Mouse (Mus musculus) ES-Bruce4 (cell line): Measurements from ENCODE around the gene Ifit2. TPM values are rescaled to one million over a fixed set of nuclear protein-coding genes. Genes with fewer than 3 reads are reported as not detected.

ENCODE experiments used
- H3K27ac ChIP-seq: 2 replicates; pipeline ENCODE4 v1.5.1; 2012; ENCODE audit warnings: low read length, inconsistent platforms; ENCODE audit not compliant: insufficient read depth
- H3K27me3 ChIP-seq: 2 replicates; pipeline ENCODE4 v1.6.1; 2012; ENCODE audit warnings: mild to moderate bottlenecking, low read length, inconsistent platforms; ENCODE audit not compliant: control insufficient read depth, poor library complexity, insufficient read depth, severe bottlenecking
- H3K36me3 ChIP-seq: 2 replicates; pipeline ENCODE4 v1.6.1; 2012; ENCODE audit warnings: inconsistent platforms, mild to moderate bottlenecking, low read length, moderate library complexity; ENCODE audit not compliant: control insufficient read depth, poor library complexity, insufficient read depth, severe bottlenecking
- H3K4me1 ChIP-seq: one replicate; pipeline ENCODE4 v1.8.1; 2011; ENCODE audit warnings: low read length; ENCODE audit not compliant: control insufficient read depth, insufficient read depth
- H3K4me3 ChIP-seq: 2 replicates; pipeline ENCODE4 v1.5.1; 2011; ENCODE audit warnings: low read depth, mild to moderate bottlenecking, low read length
- H3K9ac ChIP-seq: 2 replicates; pipeline ENCODE4 v1.6.1; 2012; ENCODE audit warnings: low read depth, mild to moderate bottlenecking, inconsistent platforms; ENCODE audit not compliant: poor library complexity, severe bottlenecking
- H3K9me3 ChIP-seq: replicated peaks from 2 replicates; pipeline ENCODE4 v1.6.1; 2012; ENCODE audit warnings: mild to moderate bottlenecking, low read length, inconsistent platforms; ENCODE audit not compliant: control insufficient read depth, poor library complexity, insufficient read depth, severe bottlenecking
- CTCF ChIP-seq: IDR thresholded peaks from one replicate; pipeline ENCODE4 v1.8.1; 2011; ENCODE audit warnings: low read depth, low read length
- EP300 ChIP-seq: IDR thresholded peaks from 2 replicates; pipeline ENCODE4 v1.6.1; 2011; ENCODE audit warnings: low read depth, low read length; ENCODE audit not compliant: insufficient read depth
- POLR2A ChIP-seq: IDR thresholded peaks from one replicate; pipeline ENCODE4 v1.8.1; 2011; ENCODE audit warnings: low read length; ENCODE audit not compliant: insufficient read depth
- polyA plus RNA-seq: library from polyadenylated mRNA; stranded (reverse); fragments of >200 nt; gene quantifications from 2 replicates; pipeline ENCODE4 v1.2.4, GENCODE M21; 2011; ENCODE audit warnings: low read depth; ENCODE audit not compliant: missing spikeins, insufficient read depth, insufficient read length

The Ifit2 gene
- polyA plus RNA-seq, 1 experiment = 1.9 TPM

- Histone ChIP-seq H3K36me3 (no peaks in the 10 kb centered on the region), H3K27ac (no peak overlapping the region), H3K4me3 (no peak overlapping the region), H3K9ac (no peak overlapping the region), H3K27me3 (no peaks in the 10 kb centered on the region), H3K9me3 (no peaks in the 10 kb centered on the region), H3K4me1 (peaks cover 2% of the 10 kb centered on the region)
- TF ChIP-seq EP300 (no peak), CTCF (no peak), POLR2A (no peak)
These were observed 29.1 kb upstream of the Ifit2 start for GRCm38 (mm10) chr19:34521361-34521760.

GRCm38 (mm10) chr19:34521978-34522377, 28.5 kb upstream of the Ifit2 start:
- Histone ChIP-seq H3K36me3 (no peaks in the 10 kb centered on the region), H3K27me3 (no peaks in the 10 kb centered on the region), H3K9ac (no peak overlapping the region), H3K4me1 (peaks cover 2% of the 10 kb centered on the region), H3K9me3 (no peaks in the 10 kb centered on the region), H3K4me3 (no peak overlapping the region), H3K27ac (no peak overlapping the region)
- TF ChIP-seq CTCF (no peak), EP300 (no peak), POLR2A (no peak)

GRCm38 (mm10) chr19:34523106-34523725, 27.3 kb upstream of the Ifit2 start:
- no peak overlapping the region for H3K9ac ChIP-seq
- no peak overlapping the region for H3K27ac ChIP-seq
- no peaks in the 10 kb centered on the region for H3K36me3 ChIP-seq
- H3K4me1 ChIP-seq = peaks cover 2% of the 10 kb centered on the region
- H3K27me3 ChIP-seq = no peaks in the 10 kb centered on the region
- TF ChIP-seq CTCF = no peak
- TF ChIP-seq POLR2A = no peak
- no peak for TF ChIP-seq EP300
- no peaks in the 10 kb centered on the region for H3K9me3 ChIP-seq
- H3K4me3 ChIP-seq = no peak overlapping the region

GRCm38 (mm10) chr19:34524646-34525045, 25.8 kb upstream of the Ifit2 start:
- TF ChIP-seq EP300 = no peak
- TF ChIP-seq CTCF = no peak
- TF ChIP-seq POLR2A = no peak
- Histone ChIP-seq H3K4me1 (peaks cover 2% of the 10 kb centered on the region), H3K27ac (no peak overlapping the region), H3K36me3 (no peaks in the 10 kb centered on the region), H3K9ac (no peak overlapping the region), H3K27me3 (no peaks in the 10 kb centered on the region), H3K4me3 (no peak overlapping the region), H3K9me3 (no peaks in the 10 kb centered on the region)

GRCm38 (mm10) chr19:34526321-34526923, 24.1 kb upstream of the Ifit2 start:
- H3K27me3 ChIP-seq = no peaks in the 10 kb centered on the region
- H3K9ac ChIP-seq = no peak overlapping the region
- no peak for TF ChIP-seq CTCF
- no peak for TF ChIP-seq POLR2A
- no peak for TF ChIP-seq EP300
- H3K4me3 ChIP-seq = peak overlapping the region; percentile 62
- H3K9me3 ChIP-seq = no peaks in the 10 kb centered on the region
- H3K4me1 ChIP-seq = peaks cover 2% of the 10 kb centered on the region
- no peaks in the 10 kb centered on the region for H3K36me3 ChIP-seq
- no peak overlapping the region for H3K27ac ChIP-seq

GRCm38 (mm10) chr19:34526941-34527682, 23.4 kb upstream of the Ifit2 start, which contains the start of gene Lipa:
Gene Lipa, minus strand, starts transcription at chr19:34527474.
- H3K4me1 ChIP-seq = no peaks in the 10 kb centered on the region
- no peaks in the 10 kb centered on the region for H3K36me3 ChIP-seq
- H3K4me3 ChIP-seq = peak within 1 kb of the TSS; percentile 62
- TF ChIP-seq CTCF = no peak
- no peak for TF ChIP-seq POLR2A
- TF ChIP-seq EP300 = no peak
- no peak within 1 kb of the TSS for H3K27ac ChIP-seq
- H3K9ac ChIP-seq = peak within 1 kb of the TSS; percentile 3; the same call in 1 of the 2 replicates
- no peaks in the 10 kb centered on the region for H3K9me3 ChIP-seq
- H3K27me3 ChIP-seq = no peaks in the 10 kb centered on the region
